Mouse (Mus musculus) cerebellum, adult 18-20 months (tissue): ENCODE data around the gene Ctf2.
"Not testable (repeated sequence)": the region's sequence is repeated elsewhere in the genome, so short reads cannot be mapped to it uniquely, and the experiment has no call there.

Source experiments
- DNase-seq, 2 experiments: peaks; one replicate each; pipeline ENCODE4 v3.0.0; 2021

Ctf2 gene

DNA sequence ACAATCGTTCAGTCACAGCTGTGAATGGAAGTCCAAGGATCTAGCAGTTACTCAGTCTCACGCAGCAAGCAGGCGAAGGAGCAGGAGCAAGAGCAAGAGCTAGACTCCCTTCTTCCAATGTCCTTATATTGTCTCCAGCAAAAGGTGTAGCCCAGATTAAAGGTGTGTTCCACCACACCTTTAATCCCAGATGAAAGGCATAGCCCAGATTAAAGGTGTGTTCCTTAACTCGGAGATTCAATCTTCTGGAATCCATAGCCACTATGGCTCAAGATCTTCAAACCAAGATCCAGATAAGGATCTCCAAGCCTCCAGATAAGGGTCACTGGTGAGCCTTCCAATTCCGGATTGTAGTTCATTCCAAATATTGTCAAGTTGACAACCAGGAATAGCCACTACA is at the start of gene Ctf2:
TSS of gene Ctf2 (minus strand) at position 101 of the 400 bp plus-strand sequence.
- DNase-seq, result not testable (repeated sequence)

DNA sequence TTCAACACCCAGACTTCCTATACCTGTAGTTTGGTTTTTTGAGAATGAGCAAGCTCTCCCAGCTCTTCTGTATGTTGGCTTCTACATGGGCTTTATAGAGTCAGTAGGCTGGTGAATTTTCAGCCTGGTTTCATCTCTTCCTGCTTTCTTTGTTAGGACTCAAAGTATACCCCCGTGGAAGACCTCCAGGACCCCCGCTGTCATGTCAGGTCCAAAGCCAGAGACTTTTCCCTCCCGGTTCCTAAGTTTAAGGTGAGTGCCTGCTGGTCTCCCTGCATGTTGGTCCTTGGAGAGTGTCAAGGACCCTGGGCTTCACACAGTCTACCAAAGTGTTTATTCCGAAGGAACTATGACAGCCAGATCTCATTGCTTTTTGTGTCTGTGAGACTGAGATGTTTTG is 46.4 kb upstream of the Ctf2 start:
- no peak for DNase-seq

GRCm38 (mm10) chr7:127777474-127778266 is 45.7 kb upstream of the Ctf2 start:
- DNase-seq, result peak; percentile 44 to 72

DNA sequence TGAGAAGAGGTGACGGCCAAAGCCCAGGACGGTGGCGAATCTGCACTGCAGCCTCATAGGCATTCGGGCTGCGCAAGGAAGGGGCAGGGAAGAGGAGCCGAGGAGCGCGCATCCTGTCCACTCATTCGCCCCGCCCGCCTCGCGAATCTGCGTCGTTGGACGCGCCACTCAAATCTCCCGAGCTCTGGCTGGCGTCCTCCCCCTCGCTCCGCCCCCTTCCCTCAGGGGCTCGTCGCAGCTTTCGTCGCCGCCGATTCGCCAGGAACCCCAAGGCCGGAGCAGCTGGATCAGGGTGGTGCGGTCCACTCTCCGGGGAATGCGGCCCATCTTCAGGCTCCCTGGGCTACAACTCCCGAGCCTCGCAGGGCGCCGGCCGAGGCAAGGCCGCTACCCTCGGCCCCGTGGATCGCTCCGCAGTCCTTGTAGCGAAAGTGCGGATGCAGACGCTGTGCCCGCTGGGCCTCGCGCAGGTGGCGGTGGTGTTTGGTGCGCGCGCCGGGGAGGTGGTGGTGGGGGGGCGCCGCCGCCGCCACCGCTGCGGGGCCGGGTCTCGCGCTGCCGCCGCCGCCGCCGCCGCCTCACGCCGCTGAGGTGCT is 45.0 kb upstream of the Ctf2 start:
- peak; percentile 97 to 98 for DNase-seq

GRCm38 (mm10) chr7:127776426-127776825 is 44.5 kb upstream of the Ctf2 start, which contains the start of gene Setd1a:
Gene Setd1a, plus strand, starts transcription at chr7:127776670.
- DNase-seq, result peak; percentile 90 to 92

- not testable (repeated sequence) for DNase-seq
Observed at GRCm38 (mm10) chr7:127775837-127776236, 43.9 kb upstream of the Ctf2 start.

GRCm38 (mm10) chr7:127773664-127774384 is 41.9 kb upstream of the Ctf2 start:
- DNase-seq, result peak; percentile 83 to 85

DNA sequence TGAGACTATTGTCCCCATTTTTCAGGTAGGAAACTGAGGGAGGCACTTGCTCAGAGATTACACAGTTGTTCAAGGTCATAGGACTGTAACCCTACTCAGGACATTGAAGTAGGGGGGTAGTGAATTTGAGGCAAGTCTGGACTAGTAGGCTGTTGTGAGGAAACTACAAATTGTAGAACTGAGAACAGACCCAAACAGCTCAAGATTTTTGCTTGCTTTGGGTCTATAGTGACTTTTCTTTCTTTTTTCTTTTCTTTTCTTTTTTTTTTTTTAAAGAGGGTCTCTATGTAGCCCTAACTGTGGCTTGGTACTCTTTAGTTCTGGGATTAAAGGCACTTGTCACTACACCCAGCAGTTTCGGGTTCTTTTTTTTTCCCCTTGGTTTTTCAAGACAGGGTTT is 40.6 kb upstream of the Ctf2 start:
- DNase-seq, result no peak

DNA sequence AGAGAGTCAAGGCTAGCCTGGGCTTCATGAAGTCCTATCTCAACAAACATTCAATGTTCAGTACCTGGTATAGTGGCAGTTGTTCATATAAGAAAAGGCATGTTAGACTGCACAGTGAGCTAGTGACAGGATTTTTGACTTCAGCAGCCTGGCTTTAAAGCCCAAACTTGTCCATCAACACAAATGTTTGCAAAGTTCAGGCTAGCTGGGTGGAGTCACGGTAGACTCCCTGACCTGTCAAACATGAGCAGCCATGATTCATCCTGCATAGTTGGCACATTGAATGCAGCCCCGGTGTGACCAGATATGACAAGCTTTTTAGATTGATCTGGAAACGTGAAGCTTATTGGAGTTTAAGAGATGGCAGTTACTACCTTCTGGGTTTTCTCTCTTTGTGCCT is 40.1 kb upstream of the Ctf2 start:
- no peak for DNase-seq

DNA sequence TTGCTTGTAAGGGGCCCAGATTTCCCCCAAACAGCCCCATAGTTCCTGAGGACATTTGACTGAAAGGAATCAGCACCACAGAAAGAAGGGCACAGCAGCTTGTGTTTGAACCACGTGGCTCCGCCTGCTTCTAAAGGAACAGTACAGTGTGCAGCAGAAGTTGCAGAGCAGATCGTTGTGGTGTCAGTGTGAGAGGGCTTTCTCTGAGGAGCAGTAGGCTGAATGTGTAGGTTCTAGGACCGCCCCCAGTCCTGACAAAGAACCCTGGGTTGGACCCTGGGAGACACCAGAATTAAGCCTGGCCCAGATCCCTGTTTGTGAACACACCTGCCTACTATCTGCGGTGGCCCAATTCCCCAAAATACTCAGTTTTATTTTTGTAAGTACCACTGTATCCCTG is 39.3 kb upstream of the Ctf2 start:
- peak in 1 of 2 experiments; percentile 17 for DNase-seq

DNA sequence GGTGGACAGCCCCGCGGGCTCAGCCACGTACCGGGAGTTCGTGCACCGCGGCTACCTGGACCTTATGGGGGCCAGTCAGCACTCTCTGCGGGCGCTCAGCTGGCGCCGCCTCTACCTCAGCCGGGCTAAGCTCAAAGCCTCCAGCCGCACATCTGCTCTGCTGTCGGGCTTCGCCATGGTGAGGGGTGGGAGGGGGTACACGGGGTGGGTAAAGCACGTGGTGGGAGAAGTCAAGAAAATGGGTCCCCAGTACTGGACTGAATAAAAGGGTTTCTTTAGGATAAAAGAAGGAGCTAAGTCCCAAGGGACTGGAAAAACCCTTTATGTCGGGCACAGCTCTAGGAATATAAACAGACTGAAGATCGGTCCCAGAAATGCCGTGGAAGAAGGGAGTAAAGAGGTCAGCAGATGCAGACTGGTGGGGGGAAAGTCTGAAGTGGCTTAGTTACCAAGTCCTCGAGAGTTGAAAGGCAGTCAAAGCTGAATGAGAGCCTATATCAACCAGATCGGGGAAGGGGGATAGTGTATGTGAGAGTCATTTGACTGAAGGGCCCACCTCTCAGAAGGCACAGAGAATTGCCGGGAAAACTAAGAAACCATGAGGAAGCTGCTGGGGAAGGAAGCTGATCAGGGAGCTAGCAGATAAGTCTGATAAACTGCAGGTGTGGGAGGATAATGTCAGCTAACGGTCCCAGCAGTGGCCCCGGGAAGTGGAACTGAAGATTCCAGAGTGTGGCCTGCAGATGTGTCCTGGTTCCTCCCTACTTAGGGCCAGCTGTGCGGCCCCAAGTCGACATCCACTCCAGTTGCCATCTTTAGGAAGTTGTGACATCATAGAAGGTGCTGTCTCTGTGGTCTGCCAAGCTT is 38.3 kb upstream of the Ctf2 start:
- DNase-seq, result no peak

- DNase-seq, result peak; percentile 78 to 81
Observed at GRCm38 (mm10) chr7:127769651-127770038, 37.7 kb upstream of the Ctf2 start, which contains the start of gene Orai3. Gene Orai3, plus strand, starts transcription at chr7:127769815.

- DNase-seq, result peak; percentile 86 to 92
Observed at GRCm38 (mm10) chr7:127768997-127769593, 37.1 kb upstream of the Ctf2 start.

DNA sequence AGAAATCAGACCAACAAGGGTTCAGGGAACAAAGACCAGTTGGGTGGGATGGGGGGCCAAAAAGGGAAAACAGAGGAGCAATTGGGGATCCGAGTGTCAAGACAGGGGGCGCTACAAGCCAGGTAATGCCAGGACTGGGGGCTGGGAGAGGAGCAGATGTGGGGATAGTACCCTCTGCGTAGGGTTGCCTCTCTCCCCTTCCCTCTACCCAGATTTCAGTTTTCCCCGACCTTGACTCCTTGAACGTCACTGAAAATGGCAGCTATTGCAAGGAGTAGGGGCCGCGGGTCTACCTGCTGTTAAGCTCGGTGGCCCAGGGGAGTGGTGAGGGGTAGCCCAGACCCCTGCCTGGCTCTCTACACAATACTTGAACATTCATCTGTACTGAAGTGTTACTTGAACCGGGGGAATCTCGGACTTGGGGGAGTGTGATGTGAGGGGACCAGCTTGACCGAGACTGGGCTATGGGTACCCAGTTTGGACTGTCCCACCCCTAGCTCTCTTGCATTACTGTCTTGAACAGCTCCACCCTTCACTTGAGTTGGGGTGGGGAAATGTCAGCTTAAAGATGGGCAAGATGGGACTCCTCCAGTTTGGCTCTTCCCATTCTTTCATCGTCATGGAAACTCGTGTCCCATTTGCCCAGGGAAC is 36.5 kb upstream of the Ctf2 start:
- DNase-seq, result no peak

DNA sequence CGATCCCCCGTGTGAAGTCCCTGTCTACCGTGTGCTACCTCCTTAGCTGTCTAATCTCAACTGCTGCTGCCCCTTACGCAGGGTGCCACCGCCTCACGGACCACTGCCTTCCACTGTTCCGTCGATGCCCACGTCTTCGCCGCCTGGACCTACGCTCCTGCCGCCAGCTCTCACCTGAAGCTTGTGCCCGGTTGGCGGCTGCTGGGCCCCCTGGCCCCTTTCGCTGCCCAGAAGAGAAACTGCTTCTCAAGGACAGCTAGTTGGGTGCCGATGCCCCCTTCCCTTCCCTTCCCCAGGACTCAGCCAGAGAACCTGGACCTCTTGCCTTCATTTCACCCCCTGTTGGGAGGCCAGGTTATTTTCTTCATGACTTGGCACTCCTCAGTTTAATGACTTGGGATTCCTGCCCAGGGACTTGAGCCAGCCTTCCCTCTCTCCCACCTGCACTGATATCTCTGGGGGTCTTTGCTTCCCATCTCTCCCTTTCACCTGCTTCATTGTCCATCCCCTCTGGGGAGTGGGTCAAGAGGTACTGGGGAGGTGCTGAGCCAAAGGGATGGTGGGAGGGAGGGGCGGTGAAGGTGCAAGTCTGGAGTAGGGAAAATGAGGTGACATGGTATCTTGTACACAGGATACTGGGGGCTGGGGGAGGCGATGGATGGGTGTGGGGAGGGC is 35.8 kb upstream of the Ctf2 start:
- no peak for DNase-seq

GRCm38 (mm10) chr7:127766851-127767609 is 35.1 kb upstream of the Ctf2 start:
- no peak for DNase-seq

- no peak for DNase-seq
Observed at GRCm38 (mm10) chr7:127765756-127766155, 33.8 kb upstream of the Ctf2 start.

- DNase-seq, result no peak
Observed at GRCm38 (mm10) chr7:127763642-127764041, 31.7 kb upstream of the Ctf2 start.

GRCm38 (mm10) chr7:127761026-127761425 is 29.1 kb upstream of the Ctf2 start:
- DNase-seq, result peak; percentile 75 to 82

GRCm38 (mm10) chr7:127760478-127760877 is 28.5 kb upstream of the Ctf2 start:
- no peak for DNase-seq
